Mouse (Mus musculus): ENCODE measurements at regions not wholly inside any gene's neighbourhood (a gene's known extent, or its start where the extent isn't known, plus 50 kb on each side); places are given as distances from the start of the nearest gene placed in this dataset.

DNA sequence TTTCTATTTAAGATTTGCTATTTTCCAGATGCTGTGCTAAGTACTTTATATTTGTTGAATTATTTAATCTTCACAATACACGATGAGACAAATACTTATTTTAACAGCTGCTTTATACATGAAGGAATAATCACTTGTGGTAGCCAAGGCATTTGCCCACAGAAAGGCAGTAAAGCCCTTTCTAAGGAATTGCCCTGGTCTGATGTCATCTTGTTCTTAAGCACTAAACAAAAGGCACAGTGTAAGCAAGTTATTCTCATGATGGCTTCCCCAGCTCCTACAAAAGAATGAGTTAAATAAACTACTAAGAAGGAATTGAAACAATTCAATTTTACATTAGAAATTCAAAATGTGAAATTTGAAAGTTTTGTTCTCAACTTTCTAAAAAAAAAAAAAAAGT lies 358.8 kb downstream of the Cenpc1 start:
- no peak for DNase-seq (ENCODE audit: low read depth)

DNA sequence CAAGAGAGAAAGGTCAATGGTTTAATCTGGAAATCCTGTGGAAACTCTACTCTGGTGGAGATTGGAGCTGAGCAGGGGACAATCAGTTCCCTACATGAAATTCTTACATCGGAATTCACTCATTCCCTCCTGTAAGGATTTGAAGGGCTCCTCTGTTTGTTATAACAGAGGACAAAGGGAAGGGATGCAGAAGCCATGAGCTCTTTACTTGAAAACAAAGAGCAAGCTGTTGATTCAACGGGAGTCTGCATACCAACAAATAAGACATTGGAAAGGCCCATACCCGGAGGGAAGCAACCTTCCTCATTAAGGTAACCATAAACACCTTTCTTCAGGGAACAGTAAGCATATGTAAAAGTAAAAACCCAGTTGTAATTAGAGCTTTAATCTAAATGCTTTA lies 359.3 kb downstream of the Cenpc1 start:
- no peak for DNase-seq (ENCODE audit: low read depth)

DNA sequence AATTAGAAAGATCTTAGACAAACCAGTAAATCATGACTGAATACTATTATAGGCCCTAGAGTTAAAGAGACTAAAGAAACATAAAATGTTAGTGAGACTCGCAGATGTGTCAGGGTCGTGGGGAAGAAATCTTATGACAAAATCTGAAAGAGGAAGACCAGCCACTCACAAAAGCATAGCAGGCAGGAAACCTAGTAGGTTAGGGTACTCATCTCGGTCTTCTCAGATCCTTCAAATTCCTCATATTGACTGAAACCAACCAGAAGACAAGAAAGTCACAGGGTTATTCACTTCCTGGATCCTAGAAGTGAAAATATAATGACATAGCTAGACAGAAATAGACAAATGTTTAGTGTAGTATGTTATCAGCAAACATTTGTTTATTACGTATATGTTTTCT lies 387.5 kb downstream of the Cenpc1 start:
- DNase-seq (ENCODE audit: low read depth): no peak

DNA sequence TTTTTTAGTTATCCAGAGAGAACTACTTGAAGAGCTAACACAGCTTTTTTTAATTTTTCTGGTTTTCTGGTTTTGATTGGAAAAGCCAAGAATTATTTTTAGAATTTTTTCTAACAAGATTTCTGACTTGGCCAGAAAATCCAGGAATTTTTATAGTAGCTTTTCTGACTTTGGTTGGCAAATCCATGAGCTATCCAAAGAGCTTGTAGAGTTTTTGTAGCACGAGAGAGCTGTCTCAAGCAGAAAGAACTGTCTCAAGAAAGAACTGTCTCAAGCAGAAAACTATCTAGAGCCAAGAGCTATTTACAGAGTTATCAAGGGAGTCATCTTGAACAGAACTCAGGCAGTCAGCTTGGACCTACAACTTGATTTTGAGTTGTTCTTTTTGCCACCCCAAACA lies 394.3 kb downstream of the Cenpc1 start:
- DNase-seq (ENCODE audit: low read depth): no peak

DNA sequence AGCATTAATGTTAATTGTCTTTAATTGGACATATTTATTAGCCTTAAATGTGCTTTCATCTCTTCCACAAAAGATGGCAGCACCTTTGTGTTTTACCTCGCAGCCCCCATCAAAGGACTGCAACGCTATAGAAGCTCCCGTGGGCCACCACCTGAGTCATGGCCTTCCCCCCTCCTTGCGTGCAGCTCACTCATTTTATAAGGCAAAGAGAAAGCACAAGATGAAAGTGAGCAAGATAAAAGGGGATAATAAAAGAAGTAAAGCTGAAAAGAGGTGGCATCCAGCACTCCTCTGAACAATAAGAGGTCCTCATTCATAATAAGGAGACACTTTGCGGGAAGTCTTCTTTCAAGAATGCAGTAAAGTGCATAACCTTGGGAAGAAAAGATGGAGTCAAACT lies 403.9 kb downstream of the Cenpc1 start:
- DNase-seq (ENCODE audit: low read depth): no peak

DNA sequence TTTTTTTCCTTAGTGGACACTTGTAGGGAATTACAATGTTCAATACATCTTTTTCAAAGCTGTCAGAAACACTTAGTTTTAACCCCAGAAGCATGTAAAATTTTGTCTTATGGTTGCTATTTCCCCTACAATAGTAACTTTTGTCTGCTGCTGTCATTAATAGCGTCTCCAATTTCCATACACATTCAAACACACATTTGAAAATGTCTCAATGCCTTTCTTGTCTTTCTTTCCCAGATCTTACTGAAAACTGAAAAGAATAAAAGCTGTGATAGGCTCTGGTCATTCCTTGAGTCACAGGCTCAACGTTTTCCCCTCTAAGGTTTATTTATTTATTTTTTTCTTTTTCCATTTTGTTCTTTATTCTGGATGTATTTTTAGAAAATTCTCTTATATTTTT lies 444.3 kb downstream of the Cenpc1 start:
- no peak for DNase-seq (ENCODE audit: low read depth)

DNA sequence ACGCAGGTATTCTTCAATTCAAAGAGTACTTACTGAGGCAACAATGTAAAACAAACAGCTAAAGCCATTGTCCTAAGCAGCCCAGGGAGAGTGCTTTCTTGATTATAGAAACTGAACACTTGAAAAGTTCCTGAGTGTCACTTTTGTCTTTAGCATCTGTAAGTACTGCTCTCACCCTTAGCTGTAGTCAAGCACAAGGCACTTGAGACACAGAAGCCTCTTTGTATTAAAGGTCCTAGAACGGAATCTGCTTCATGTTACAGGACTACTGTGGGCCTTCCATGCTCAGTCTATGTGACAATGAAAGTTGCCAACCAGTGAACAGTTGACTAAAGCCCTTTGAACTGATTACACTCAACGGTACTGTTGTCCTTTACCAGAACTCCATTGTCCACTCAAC lies 450.6 kb downstream of the Cenpc1 start:
- DNase-seq (ENCODE audit: low read depth): no peak

DNA sequence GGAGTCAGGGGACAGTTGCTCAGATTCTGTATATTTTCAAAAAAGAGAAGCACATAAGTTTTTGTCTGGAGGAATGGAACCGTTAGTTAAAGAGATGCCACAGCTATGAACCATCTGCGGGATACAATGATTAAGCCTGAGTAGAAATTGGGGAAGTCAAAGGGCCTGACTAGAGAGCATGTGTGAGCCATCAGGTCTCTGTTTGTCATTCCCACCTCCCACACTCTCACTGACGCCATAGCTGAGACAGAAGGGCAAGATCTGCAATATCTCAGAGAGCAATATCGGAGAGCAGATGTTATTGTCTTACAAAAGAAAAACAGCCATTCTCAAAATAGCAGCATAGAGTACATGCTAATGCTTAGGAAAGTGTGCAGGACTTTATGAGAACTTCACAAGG lies 452.8 kb downstream of the Cenpc1 start:
- DNase-seq (ENCODE audit: low read depth): no peak

DNA sequence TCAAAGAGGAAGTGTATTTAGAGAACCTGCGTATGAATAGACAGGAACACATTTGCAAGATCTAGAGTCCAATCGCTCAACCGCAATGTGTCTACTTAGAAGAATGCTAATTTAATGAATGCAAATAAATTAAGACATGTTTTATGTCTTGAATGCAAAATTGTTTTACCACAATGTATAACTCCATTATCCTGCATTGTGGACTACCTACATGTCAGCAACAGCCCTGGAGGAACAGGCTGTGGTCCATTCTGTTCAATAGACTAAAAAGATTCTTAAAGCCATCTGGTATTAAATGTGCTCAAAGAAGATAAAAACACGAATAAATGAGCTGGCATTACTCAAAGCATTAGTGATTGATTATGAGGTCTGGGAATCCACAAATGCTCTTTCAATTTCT lies 456.3 kb downstream of the Cenpc1 start:
- no peak for DNase-seq (ENCODE audit: low read depth)

DNA sequence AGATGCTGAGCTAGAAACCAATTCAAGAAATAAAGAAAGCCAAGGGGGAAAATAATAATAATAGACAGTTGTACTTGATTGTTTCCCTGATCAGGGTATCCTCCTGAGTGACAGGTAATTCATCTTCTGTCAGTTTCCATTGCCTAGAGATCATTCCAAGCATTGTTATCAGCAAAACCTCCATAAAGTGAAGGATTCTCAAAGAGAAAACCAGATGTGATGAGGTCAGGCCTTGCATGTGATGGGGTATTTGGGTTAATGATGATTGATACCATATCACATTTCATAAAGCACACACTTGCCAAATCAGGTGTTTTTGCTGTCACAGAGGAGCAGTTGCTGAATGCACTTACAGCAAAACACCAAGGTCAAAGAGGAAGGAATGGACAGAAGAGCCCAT lies 467.2 kb downstream of the Cenpc1 start:
- DNase-seq (ENCODE audit: low read depth): no peak

DNA sequence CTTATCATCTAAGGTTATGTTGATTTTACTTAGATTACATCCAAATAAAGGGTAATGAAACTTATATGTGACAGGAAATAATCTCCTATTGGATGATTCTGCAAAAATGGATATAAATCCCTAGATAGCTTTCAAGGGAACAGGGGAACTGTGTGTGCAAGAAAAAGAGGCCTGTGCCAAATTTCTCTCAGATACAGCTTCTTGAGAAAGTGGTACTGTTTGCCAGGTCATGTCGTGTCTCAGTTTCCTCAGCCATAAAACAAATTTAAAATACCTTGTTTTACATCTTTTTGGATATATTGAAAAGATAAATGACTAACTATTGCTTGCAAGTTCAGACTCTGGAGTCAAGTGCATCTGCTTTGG lies 470.3 kb downstream of the Cenpc1 start:
- DNase-seq (ENCODE audit: low read depth): no peak

DNA sequence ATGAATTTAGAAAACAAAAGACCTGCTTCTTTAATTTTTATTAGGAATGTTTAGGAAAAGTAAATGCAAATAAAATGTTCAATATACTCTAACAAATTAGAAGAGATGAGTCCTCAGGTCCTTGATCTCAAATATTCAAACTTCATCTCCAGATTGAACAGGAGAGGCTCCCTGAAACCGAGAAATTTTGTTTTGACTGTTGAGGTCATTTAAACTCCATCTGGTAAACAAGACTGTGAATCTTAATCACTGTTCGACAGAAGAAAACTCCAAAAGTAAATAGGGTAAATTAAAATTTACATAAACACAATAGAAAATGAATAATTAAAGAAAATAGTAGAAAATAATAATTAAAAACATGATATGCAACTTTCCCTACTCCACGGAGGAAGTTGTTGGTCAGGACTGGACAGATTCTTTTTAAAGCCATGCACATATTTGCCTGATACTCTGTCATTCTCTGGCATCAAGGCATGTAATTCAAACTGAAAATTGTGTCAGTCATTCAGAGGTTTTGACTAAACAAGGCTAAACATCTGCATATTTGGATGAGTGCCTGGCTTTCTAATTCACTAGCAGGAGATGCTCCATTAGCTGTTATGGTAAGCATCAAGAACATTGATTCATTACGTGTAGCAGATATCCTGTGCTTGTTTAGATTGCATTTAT lies 470.8 kb downstream of the Cenpc1 start:
- DNase-seq (ENCODE audit: low read depth): no peak

DNA sequence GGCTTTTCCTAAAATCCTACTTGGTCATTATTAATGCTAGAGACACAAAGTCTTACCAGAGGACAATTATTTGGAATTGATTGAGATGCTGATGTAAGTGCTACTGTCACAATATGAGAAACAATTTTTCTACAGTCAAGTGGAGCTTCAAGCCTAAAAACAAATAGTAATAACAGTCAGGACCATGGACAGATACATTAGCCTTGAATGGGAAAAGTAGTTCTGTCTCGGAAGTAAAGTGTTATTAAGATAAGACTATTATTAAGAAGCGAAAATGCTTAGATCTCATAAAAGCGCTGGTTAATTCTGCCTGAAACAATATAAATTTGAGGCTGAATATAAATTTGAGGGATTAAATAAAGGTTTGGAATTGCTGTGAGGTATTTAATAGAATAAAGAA lies 473.1 kb downstream of the Cenpc1 start:
- no peak for DNase-seq (ENCODE audit: low read depth)

DNA sequence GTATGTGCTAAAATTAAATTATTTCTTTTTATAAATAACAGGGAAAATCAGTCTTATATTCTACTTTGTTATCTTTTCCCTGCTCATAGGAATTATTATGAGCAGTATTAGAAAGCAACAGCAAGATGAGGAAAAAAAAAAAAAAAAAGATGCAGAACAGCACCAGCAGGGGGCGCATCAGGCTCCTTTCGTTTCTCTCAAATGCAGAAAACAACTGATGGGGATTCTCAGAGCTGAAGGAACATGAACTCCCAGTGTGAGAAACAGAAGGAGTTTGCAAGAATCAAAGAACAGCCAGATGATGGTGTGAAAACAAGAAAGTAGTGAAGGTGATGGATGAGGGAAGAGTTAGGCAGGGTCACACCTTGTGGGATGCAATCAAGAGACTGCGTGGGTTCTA lies 478.7 kb downstream of the Cenpc1 start:
- no peak for DNase-seq (ENCODE audit: low read depth)

DNA sequence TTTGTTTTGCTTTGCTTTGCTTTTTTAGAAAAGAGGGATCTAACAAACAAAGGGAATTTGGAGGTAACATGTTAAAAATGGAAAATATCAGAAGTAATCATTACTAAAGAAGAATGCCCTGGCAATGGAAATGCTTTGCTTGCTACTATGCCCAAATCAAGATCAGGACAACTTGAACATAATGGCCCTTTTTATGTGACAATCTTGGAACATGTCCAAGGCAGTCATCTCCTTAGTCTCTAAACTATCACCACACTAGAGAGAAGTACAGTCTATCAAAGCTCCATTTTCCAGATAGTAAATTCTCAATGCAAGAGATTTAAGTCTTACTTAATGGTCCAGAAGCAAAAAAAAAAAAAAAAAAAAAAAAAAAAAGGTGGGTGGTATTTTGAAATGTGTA lies 492.9 kb downstream of the Cenpc1 start:
- no peak for DNase-seq (ENCODE audit: low read depth)

DNA sequence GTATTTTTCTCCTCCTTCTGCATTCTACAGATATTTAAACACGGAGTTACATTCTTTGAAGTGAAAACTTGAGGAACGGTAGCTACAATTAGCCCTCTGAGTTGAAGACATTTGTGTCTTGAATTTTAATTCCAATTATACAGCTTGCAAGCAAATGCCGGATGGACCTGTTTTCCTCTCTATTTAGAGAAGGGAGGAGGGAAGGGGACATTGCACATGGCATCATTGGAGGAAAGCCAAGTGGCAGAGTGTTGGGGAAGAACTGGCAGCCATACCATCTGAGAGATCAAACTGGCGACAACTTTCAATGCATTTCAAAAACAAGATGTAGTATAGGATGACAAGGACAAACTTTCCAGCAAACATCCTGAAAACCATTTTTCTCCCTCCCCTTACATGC lies 493.4 kb downstream of the Cenpc1 start:
- no peak for DNase-seq (ENCODE audit: low read depth)

DNA sequence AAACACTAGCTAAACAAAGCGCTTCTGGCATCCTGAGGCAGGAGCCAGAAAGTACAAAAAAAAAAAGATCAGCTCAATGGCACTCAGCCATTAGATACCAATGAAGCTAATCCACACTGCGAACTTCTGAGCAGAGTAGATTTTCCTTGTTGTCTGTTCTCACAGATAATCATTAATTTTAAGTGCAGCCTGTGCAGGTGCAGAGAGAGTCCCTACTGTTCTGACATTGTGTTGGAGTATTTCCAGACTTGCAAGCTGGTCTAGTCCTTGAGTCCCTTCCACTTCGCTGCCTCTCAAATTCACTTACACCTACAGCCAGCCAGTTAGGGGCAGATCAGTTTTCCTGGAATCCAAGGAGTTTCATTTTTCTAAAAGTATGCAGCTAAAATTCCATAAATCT lies 494.0 kb downstream of the Cenpc1 start:
- DNase-seq (ENCODE audit: low read depth): no peak

DNA sequence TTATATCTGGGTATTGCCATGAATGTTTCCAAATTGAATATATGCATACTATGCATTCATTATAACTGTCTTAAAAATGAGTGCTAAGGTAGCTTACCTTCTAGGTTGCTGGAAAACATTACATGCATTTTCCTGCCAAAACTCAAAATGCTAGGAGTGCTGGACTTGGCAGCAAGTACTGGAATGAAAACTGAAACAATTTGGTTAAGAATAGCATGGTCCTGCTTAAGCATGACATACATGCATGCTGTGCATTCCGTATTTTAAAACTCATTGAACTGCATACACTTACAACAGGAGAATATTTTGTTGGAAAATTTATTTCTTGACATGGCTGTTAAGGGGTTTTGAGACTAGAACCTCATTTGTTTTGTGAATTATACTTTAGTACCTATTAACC lies 529.1 kb downstream of the Cenpc1 start:
- DNase-seq (ENCODE audit: low read depth): no peak

DNA sequence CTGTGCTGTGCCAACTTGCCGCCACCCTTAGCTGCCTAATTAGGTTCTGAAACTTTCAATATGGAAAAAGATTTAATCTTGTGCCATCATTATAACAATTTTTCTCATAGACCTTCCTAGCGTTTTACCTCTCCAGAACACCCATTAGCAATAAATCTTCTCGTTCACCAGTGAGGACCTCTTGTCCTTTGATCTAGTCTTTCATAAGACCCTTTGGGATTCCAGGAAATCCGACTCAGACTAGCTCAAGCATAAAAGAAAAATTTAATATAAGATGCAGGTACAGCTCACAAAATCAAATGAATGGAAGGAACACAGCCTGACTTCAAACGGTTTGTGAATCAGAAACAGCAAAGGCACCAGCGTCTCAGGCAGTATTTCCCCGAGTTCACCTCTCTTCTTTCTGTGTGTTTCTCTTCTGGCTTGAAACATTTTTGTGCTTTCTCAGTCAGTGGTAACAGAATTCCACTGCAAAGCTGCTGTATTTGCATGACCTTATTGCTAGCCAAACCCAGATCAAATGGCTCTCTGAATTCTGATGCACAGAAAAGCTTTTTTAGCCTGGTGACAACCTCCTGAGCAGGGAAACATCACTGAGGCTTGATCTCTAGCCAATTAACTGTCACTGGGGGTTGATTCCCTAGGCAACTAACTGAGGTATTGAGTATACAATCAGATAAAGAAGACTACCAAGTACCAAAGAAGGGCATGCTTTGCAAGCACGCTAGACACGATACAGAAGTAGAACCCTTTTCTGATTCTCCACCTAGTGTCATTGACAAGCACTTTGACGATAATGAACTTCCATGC lies 539.8 kb downstream of the Cenpc1 start:
- no peak for DNase-seq (ENCODE audit: low read depth)

DNA sequence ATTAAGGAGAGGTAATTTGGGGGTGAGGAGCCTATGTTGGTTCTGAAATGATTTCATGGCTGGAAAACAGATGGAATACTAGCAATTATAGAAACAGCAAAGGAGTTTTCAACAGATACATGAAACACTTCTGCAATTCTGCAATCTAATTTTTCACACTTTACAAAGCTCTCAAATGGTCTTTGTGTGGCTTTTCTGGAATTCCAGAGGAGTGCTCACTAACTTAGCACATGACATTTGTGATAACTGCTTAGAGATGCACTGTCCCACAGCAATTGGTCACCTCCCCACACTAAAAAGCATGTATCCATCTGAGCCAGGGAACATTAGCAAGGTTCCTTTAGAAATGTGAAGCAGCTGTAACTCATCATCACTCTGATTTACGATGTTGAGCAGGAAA lies 560.1 kb downstream of the Cenpc1 start:
- no peak for DNase-seq (ENCODE audit: low read depth)

DNA sequence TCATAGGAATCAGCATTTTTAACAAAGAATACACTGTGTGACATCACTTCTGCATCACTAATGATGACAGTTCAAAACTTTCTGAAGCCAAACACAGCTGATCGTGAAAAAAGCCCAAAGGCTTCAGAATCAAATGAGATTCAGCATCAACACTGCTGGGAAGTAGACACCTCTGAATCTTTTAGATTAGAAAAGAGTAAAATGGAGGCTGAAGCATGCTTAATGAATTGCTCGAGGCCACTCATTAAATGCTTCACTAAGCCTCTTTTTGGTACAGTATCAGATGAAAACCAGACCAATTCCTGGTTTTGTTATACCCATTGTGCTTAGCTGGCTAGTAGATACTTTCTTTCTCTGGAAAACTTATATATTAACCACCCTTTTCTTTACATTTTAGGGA lies 568.1 kb downstream of the Cenpc1 start:
- no peak for DNase-seq (ENCODE audit: low read depth)

DNA sequence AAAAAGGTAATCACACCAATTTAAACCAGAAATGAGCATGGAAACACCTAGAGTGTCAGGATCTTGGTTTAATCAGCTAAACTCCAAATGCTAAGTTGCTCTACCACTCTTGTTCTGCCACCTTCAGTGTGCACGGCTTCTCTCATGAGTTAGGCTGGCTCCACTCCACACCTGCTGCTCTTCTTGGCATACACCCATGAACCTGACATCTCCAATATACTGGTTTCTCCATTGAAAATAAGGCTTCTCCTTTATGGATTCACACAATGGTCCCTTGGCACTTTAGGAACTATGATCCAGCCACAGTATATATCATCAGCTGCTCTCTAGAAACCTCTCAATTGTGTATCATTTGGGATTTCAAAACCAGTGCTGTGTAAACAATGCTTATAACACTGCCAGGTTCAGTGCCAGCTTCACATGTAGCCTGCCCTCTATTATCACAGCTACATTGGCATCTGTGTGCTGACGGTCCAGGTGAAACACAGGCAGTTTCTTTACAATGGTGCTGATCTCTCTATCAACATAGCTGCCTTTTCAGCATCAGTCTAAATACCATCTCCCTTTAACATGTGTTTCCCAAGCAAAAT lies 579.6 kb downstream of the Cenpc1 start:
- DNase-seq (ENCODE audit: low read depth): no peak

DNA sequence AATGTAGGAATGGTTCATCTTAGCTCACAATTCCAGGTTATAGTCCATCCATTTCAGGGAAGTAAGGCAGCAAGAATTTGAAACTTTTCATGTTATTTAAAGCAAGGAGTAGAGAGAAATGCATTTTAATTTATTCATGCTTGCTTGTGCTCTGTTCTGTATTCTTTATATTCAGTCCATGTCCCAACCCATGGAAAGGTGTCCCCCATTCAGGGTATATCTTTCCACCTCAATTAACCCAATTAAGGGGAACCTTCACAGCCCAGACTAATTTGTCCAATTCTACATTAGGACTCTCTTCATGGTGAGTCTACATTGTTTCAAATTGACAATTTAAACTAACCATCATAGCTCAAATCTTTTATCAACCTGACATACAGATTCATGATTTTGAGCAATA lies 580.2 kb downstream of the Cenpc1 start:
- DNase-seq (ENCODE audit: low read depth): no peak

DNA sequence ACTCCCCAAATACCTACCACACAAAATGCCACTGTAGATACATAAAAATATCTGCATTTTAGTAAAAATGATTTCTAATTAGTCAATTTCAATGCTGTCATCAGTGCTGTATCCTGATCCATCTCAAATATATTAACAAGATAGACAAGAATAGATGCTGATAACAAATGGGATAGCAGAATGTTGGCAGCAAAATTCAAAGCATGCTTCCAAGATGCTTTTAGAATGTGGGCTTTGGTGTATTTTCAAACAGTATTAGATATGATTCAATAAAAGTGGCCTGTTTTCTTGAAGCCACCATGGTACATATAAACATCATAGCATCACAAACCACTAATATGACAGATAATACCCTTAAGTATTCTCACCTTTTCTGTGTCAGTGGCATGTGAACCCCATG lies 597.6 kb downstream of the Cenpc1 start:
- no peak for DNase-seq (ENCODE audit: low read depth)

Measured in c-Kit-positive CD71-positive TER-119-negative erythroid progenitor cells, embryonic 14.5 days (primary cell).